Mouse (Mus musculus) splenic B cell, adult 2 months (primary cell): Measurements from ENCODE around the gene Gpat3.

Source experiments
- DNase-seq: peaks from one replicate; pipeline ENCODE4 v3.0.0-alpha.2; 2011; ENCODE audit warnings: low read depth, low spot score
- H3K27me3 ChIP-seq: 2 replicates; pipeline ENCODE4 v1.6.1; 2012; ENCODE audit warnings: mild to moderate bottlenecking, low read length, moderate library complexity, mixed read lengths; ENCODE audit not compliant: control insufficient read depth, poor library complexity, insufficient read depth, severe bottlenecking
- H3K36me3 ChIP-seq: 2 replicates; pipeline ENCODE4 v1.6.1; 2012; ENCODE audit warnings: mild to moderate bottlenecking, low read length, moderate library complexity, mixed read lengths; ENCODE audit not compliant: control insufficient read depth, poor library complexity, insufficient read depth, severe bottlenecking

Gene Gpat3

GRCm38 (mm10) chr5:100916416-100916815 is 70.9 kb downstream of the Gpat3 start:
- DNase-seq: no peak
- Histone ChIP-seq H3K27me3 (no peaks in the 10 kb centered on the region), H3K36me3 (no peaks in the 10 kb centered on the region)

- DNase-seq: peak; percentile 81
- H3K36me3 ChIP-seq: no peaks in the 10 kb centered on the region
These were observed 71.8 kb downstream of the Gpat3 start for GRCm38 (mm10) chr5:100917252-100917774.

GRCm38 (mm10) chr5:100919069-100919468 is 73.6 kb downstream of the Gpat3 start:
- DNase-seq: peak; percentile 78
- H3K27me3 ChIP-seq: no peaks in the 10 kb centered on the region
- H3K36me3 ChIP-seq: no peaks in the 10 kb centered on the region

More at GRCm38 (mm10) chr5:100917252-100917774, 71.8 kb downstream of the Gpat3 start:
- H3K27me3 ChIP-seq: no peaks in the 10 kb centered on the region

GRCm38 (mm10) chr5:100929698-100930097 is 84.2 kb downstream of the Gpat3 start:
- no peak for DNase-seq
- no peaks in the 10 kb centered on the region for H3K36me3 ChIP-seq

GRCm38 (mm10) chr5:100943716-100944115 is 98.2 kb downstream of the Gpat3 start:
- Histone ChIP-seq H3K27me3 (no peaks in the 10 kb centered on the region), H3K36me3 (no peaks in the 10 kb centered on the region)
- DNase-seq: no peak

More at GRCm38 (mm10) chr5:100929698-100930097, 84.2 kb downstream of the Gpat3 start:
- H3K27me3 ChIP-seq: no peaks in the 10 kb centered on the region

- Histone ChIP-seq H3K36me3 (no peaks in the 10 kb centered on the region), H3K27me3 (no peaks in the 10 kb centered on the region)
- no peak for DNase-seq
These were observed 99.8 kb downstream of the Gpat3 start for GRCm38 (mm10) chr5:100945336-100945735.
